In genomic region chr7:132599071-132599975, GRCm38 (mm10) we compare ENCODE assay signal across 9 mouse cellular contexts. TPM values are rescaled to one million over a fixed set of nuclear protein-coding genes. Genes with fewer than 3 reads are reported as not detected.
DNase-seq lines count a peak whose midpoint lies in the region; ATAC-seq and TF ChIP-seq lines count a peak whose summit lies in the region.
"Had no signal": no experiment of that assay in that cellular context is flagged by ENCODE, and none has a peak within 500 bp of the region (broad histone marks: within the 10 kb centered on the region; RNA-seq: fewer than 3 reads in every experiment).

TSS of gene Nkx1-2 (minus strand) at chr7:132599637.

- H3K9ac ChIP-seq in kidney, embryonic 15.5 days: no peak within 1 kb of the TSS
- H3K9ac ChIP-seq in hindbrain, embryonic 15.5 days: peak within 1 kb of the TSS; percentile 9; the same call in 1 of the 2 replicates

- WGBS in kidney, embryonic 15.5 days: under 1% methylated on average over 51 of the region's 52 CpGs
- WGBS in hindbrain, embryonic 15.5 days: under 1% methylated on average over 50 of the region's 52 CpGs

- peak within 1 kb of the TSS; percentile 73 for H3K4me2 ChIP-seq in kidney, embryonic 15.5 days
- peak within 1 kb of the TSS; percentile 94 for H3K4me2 ChIP-seq in hindbrain, embryonic 15.5 days

- 0 out of 2 replicates have a peak, but pooled peaks have one; percentile 50 for ATAC-seq in kidney, embryonic 15.5 days (replicated peaks; ENCODE audit: low FRiP score)
- peak; percentile 51; the same call in 1 of the 2 replicates for ATAC-seq in hindbrain, embryonic 15.5 days (ENCODE audit: low FRiP score, low read depth)

- DNase-seq in kidney, adult 18-20 months: no peak
- DNase-seq in neural tube, embryonic 10.5 days (ENCODE audit: extremely low spot score, low spot score): peak; percentile 63
- DNase-seq in spleen, postnatal 36 days (ENCODE audit: low spot score in 2 of 2): no peak
- DNase-seq in thymus, postnatal 4 days: no peak
- no peak for DNase-seq in urinary bladder, postnatal 25 days (ENCODE audit: low spot score)

- no peaks in the 10 kb centered on the region for H3K9me3 ChIP-seq in kidney, embryonic 15.5 days (replicated peaks)
- H3K9me3 ChIP-seq in hindbrain, embryonic 15.5 days: no peaks in the 10 kb centered on the region

- no peak within 1 kb of the TSS for H3K27ac ChIP-seq in kidney, embryonic 15.5 days
- no peak within 1 kb of the TSS for H3K27ac ChIP-seq in bone marrow macrophage, adult 2 months (ENCODE audit: insufficient read depth, low read depth, low read length)
- H3K27ac ChIP-seq in hindbrain, embryonic 15.5 days (replicated peaks): no peak within 1 kb of the TSS

- peak within 1 kb of the TSS; percentile 40 for H3K4me3 ChIP-seq in kidney, embryonic 15.5 days (replicated peaks)
- peak within 1 kb of the TSS; percentile 22 for H3K4me3 ChIP-seq in bone marrow macrophage, adult 2 months (ENCODE audit: insufficient read depth, low read length)
- peak within 1 kb of the TSS; percentile 37 for H3K4me3 ChIP-seq in hindbrain, embryonic 15.5 days

- H3K4me1 ChIP-seq in kidney, embryonic 15.5 days: peaks cover 29% of the 10 kb centered on the region
- H3K4me1 ChIP-seq in bone marrow macrophage, adult 2 months (ENCODE audit: control insufficient read depth, insufficient read depth, low read length): no peaks in the 10 kb centered on the region
- peaks cover 34% of the 10 kb centered on the region for H3K4me1 ChIP-seq in hindbrain, embryonic 15.5 days (replicated peaks)

- H3K27me3 ChIP-seq in kidney, embryonic 15.5 days: peaks cover 96% of the 10 kb centered on the region
- peaks cover 81% of the 10 kb centered on the region for H3K27me3 ChIP-seq in hindbrain, embryonic 15.5 days

- no peak for TF ChIP-seq POLR2A in bone marrow macrophage, adult 2 months (IDR thresholded peaks at IDR 0.05; ENCODE audit: borderline replicate concordance, low read depth, low read length)

- no peaks in the 10 kb centered on the region for H3K36me3 ChIP-seq in kidney, embryonic 15.5 days
- no peaks in the 10 kb centered on the region for H3K36me3 ChIP-seq in hindbrain, embryonic 15.5 days

- no peak for TF ChIP-seq CTCF in bone marrow macrophage, adult 2 months (IDR thresholded peaks at IDR 0.05; ENCODE audit: low read depth, low read length)

RNA-seq across cellular contexts. Expression of gene Nkx1-2, which starts in this region (rescaled TPM):
- polyA plus RNA-seq in kidney, embryonic 15.5 days (2015; fragmentation: Nextera tagmentation; extraction: Ambion mirVana): not detected in 2 replicates
- not detected in 2 replicates for polyA plus RNA-seq in bone marrow macrophage, adult 2 months (2012; ENCODE audit: insufficient read depth, insufficient read length, missing spikeins)
- polyA plus RNA-seq in hindbrain, embryonic 15.5 days (2015; fragmentation: Nextera tagmentation; extraction: Ambion mirVana): 0.52 and 0.63 TPM in 2 replicates
- polyA plus RNA-seq: large intestine, adult 2 months had no signal

Comparison
In these comparisons a context has a peak if more than half of its experiments do, and no peak if none do; other contexts are left out.
1. Peak in ATAC-seq, H3K4me3 ChIP-seq and H3K4me2 ChIP-seq in kidney, embryonic 15.5 days; RNA of the gene not detected or under 1 TPM.
2. Peak in ATAC-seq, H3K4me3 ChIP-seq, H3K9ac ChIP-seq and H3K4me2 ChIP-seq in hindbrain, embryonic 15.5 days; RNA of the gene not detected or under 1 TPM.